Mouse (Mus musculus) midbrain, postnatal 0 days (tissue): ENCODE data around the gene Cby3. TPM values are rescaled to one million over a fixed set of nuclear protein-coding genes. Genes with fewer than 3 reads are reported as not detected.

Source experiments
- ATAC-seq: fragments of 200-750 bp; cut with Nextera tagmentation; 2 replicates; pipeline ENCODE4 v1.8.0; 2017; ENCODE audit warnings: moderate number of reproducible peaks, mild to moderate bottlenecking, moderate TSS enrichment, moderate library complexity; ENCODE audit not compliant: low FRiP score
- DNase-seq: peaks from one replicate; pipeline ENCODE4 v3.0.0-alpha.2; 2015; ENCODE audit warnings: low spot score
- H3K27ac ChIP-seq: fragments of 300-500 bp; sonication (generic); 2 replicates; pipeline ENCODE4 v1.5.1; 2014; ENCODE audit warnings: low read depth, mild to moderate bottlenecking, low read length, mixed read lengths
- H3K27me3 ChIP-seq: fragments of 300-500 bp; sonication (generic); 2 replicates; pipeline ENCODE4 v1.6.1; 2014; ENCODE audit warnings: low read length, control low read depth, mixed read lengths; ENCODE audit not compliant: insufficient read depth
- H3K36me3 ChIP-seq: fragments of 300-500 bp; sonication (generic); 2 replicates; pipeline ENCODE4 v1.6.1; 2014; ENCODE audit warnings: low read length, control low read depth, mixed read lengths; ENCODE audit not compliant: insufficient read depth
- H3K4me1 ChIP-seq: fragments of 300-500 bp; sonication (generic); 2 replicates; pipeline ENCODE4 v1.6.1; 2014; ENCODE audit warnings: mild to moderate bottlenecking, control low read depth, antibody characterized with exemption, low read length, mixed read lengths; ENCODE audit not compliant: insufficient read depth
- H3K4me2 ChIP-seq: fragments of 300-500 bp; sonication (generic); 2 replicates; pipeline ENCODE4 v1.6.1; 2014; ENCODE audit warnings: low read depth, mild to moderate bottlenecking, low read length, mixed read lengths; ENCODE audit not compliant: poor library complexity, severe bottlenecking
- H3K4me3 ChIP-seq: fragments of 300-500 bp; sonication (generic); 2 replicates; pipeline ENCODE4 v1.5.1; 2014; ENCODE audit warnings: low read depth, mild to moderate bottlenecking, low read length, moderate library complexity
- H3K9ac ChIP-seq: fragments of 300-500 bp; sonication (generic); replicated peaks from 2 replicates; pipeline ENCODE4 v1.6.1; 2014; ENCODE audit warnings: mild to moderate bottlenecking, low read length, moderate library complexity, mixed read lengths; ENCODE audit not compliant: poor library complexity, severe bottlenecking
- H3K9me3 ChIP-seq: fragments of 300-500 bp; sonication (generic); 2 replicates; pipeline ENCODE4 v1.6.1; 2016; ENCODE audit warnings: low read length, control low read depth
- CTCF ChIP-seq: IDR thresholded peaks from 2 replicates; pipeline ENCODE4 v1.5.1; 2016; ENCODE audit warnings: antibody characterized with exemption, mild to moderate bottlenecking
- WGBS: fragments of 180-500 bp; shearing (Covaris S2); extraction: QIAGEN DNeasy Blood & Tissue Kit; methylation state at CpG from one replicate; pipeline ENCODE4 v1.1.7; 2014; 5-methylcytosine and 5-hydroxymethylcytosine counted together
- polyA plus RNA-seq: library from polyadenylated mRNA; unstranded; fragments of >200 nt; fragmentation: Nextera tagmentation; extraction: Ambion mirVana; gene quantifications from 2 replicates; pipeline ENCODE4 v1.2.1, GENCODE M21; 2015
- total RNA-seq: library from RNA; depleted of rRNA; stranded (reverse); fragments of >200 nt; gene quantifications from 2 replicates; pipeline ENCODE4 v1.2.3, GENCODE M21; 2014

Gene Cby3
- total and polyA plus RNA-seq, 2 experiments from 2014 or later = 0.71 to 1.8 TPM

GRCm38 (mm10) chr11:50333181-50333580, 21.1 kb upstream of the Cby3 start:
- Histone ChIP-seq H3K27ac (no peak overlapping the region), H3K4me2 (no peak overlapping the region), H3K36me3 (no peaks in the 10 kb centered on the region), H3K9me3 (no peaks in the 10 kb centered on the region), H3K4me3 (no peak overlapping the region), H3K9ac (no peak overlapping the region), H3K4me1 (no peaks in the 10 kb centered on the region), H3K27me3 (no peaks in the 10 kb centered on the region)
- DNase-seq (no peak), ATAC-seq (no peak)
- 92% methylated on average over 3 of the region's 3 CpGs for WGBS
- no peak for TF ChIP-seq CTCF

- no peak for TF ChIP-seq CTCF
- Histone ChIP-seq H3K36me3 (no peaks in the 10 kb centered on the region), H3K4me3 (no peak overlapping the region), H3K4me2 (no peak overlapping the region), H3K9me3 (no peaks in the 10 kb centered on the region), H3K9ac (no peak overlapping the region), H3K27me3 (no peaks in the 10 kb centered on the region), H3K4me1 (no peaks in the 10 kb centered on the region), H3K27ac (no peak overlapping the region)
- DNase-seq = no peak
- ATAC-seq = no peak
- 55% methylated on average over 1 of the region's 1 CpGs for WGBS
These were observed 18.1 kb upstream of the Cby3 start for GRCm38 (mm10) chr11:50336126-50336525.

- TF ChIP-seq CTCF = no peak
- Histone ChIP-seq H3K9me3 (no peaks in the 10 kb centered on the region), H3K4me3 (no peak overlapping the region), H3K4me2 (no peak overlapping the region), H3K27ac (no peak overlapping the region), H3K4me1 (no peaks in the 10 kb centered on the region), H3K9ac (no peak overlapping the region), H3K27me3 (no peaks in the 10 kb centered on the region), H3K36me3 (no peaks in the 10 kb centered on the region)
- ATAC-seq (no peak), DNase-seq (no peak)
- WGBS = 51% methylated on average over 4 of the region's 4 CpGs
These were observed 17.4 kb upstream of the Cby3 start for GRCm38 (mm10) chr11:50336891-50337290.

- Histone ChIP-seq H3K9me3 (no peaks in the 10 kb centered on the region), H3K9ac (no peak overlapping the region), H3K4me1 (no peaks in the 10 kb centered on the region), H3K27me3 (no peaks in the 10 kb centered on the region), H3K27ac (no peak overlapping the region), H3K4me2 (no peak overlapping the region), H3K36me3 (no peaks in the 10 kb centered on the region), H3K4me3 (no peak overlapping the region)
- DNase-seq = no peak
- no peak for TF ChIP-seq CTCF
- ATAC-seq = no peak
- WGBS = 78% methylated on average over 4 of the region's 4 CpGs
These were observed 8.8 kb upstream of the Cby3 start for GRCm38 (mm10) chr11:50345486-50345885.

- H3K27me3 ChIP-seq = no peaks in the 10 kb centered on the region
- H3K4me1 ChIP-seq = no peaks in the 10 kb centered on the region
- DNase-seq = no peak
- no peak overlapping the region for H3K9ac ChIP-seq
- no peaks in the 10 kb centered on the region for H3K36me3 ChIP-seq
- H3K27ac ChIP-seq = no peak overlapping the region
- no peak for TF ChIP-seq CTCF
- no peak overlapping the region for H3K4me3 ChIP-seq
- no peak for ATAC-seq
- H3K9me3 ChIP-seq = no peaks in the 10 kb centered on the region
- no peak overlapping the region for H3K4me2 ChIP-seq
- WGBS = 88% methylated on average over 9 of the region's 9 CpGs
These were observed 7.8 kb upstream of the Cby3 start for GRCm38 (mm10) chr11:50346256-50347032.

GRCm38 (mm10) chr11:50352177-50352576, 2.1 kb upstream of the Cby3 start:
- no peak for DNase-seq
- no peak for TF ChIP-seq CTCF
- ATAC-seq = no peak
- Histone ChIP-seq H3K27ac (no peak overlapping the region), H3K9me3 (no peaks in the 10 kb centered on the region), H3K36me3 (no peaks in the 10 kb centered on the region), H3K4me1 (no peaks in the 10 kb centered on the region), H3K27me3 (no peaks in the 10 kb centered on the region), H3K4me3 (no peak overlapping the region), H3K9ac (no peak overlapping the region), H3K4me2 (no peak overlapping the region)
- WGBS = 88% methylated on average over 2 of the region's 2 CpGs
